Mouse (Mus musculus) kidney, embryonic 14.5 days (tissue): ENCODE results near the gene Htr6. TPM values are rescaled to one million over a fixed set of nuclear protein-coding genes. Genes with fewer than 3 reads are reported as not detected.
A peak's percentile ranks its signal among the peaks of the same experiment; 100 is the strongest.

Source experiments
- ATAC-seq: fragments of 200-750 bp; cut with Nextera tagmentation; 2 replicates; pipeline ENCODE4 v1.8.0; 2017; ENCODE audit warnings: moderate number of reproducible peaks, mild to moderate bottlenecking, moderate TSS enrichment, moderate library complexity; ENCODE audit not compliant: low FRiP score, low TSS enrichment
- H3K27ac ChIP-seq: fragments of 300-500 bp; sonication (generic); 2 replicates; pipeline ENCODE4 v1.5.1; 2014; ENCODE audit warnings: low read depth, mild to moderate bottlenecking, low read length, moderate library complexity, mixed read lengths
- H3K27me3 ChIP-seq: fragments of 300-500 bp; sonication (generic); 2 replicates; pipeline ENCODE4 v1.6.1; 2014; ENCODE audit warnings: mild to moderate bottlenecking, low read length; ENCODE audit not compliant: control insufficient read depth, insufficient read depth
- H3K36me3 ChIP-seq: fragments of 300-500 bp; sonication (generic); 2 replicates; pipeline ENCODE4 v1.6.1; 2014; ENCODE audit warnings: low read length, mixed read lengths; ENCODE audit not compliant: control insufficient read depth, insufficient read depth
- H3K4me1 ChIP-seq: fragments of 300-500 bp; sonication (generic); 2 replicates; pipeline ENCODE4 v1.6.1; 2014; ENCODE audit warnings: low read length, mixed read lengths; ENCODE audit not compliant: control insufficient read depth, insufficient read depth
- H3K4me2 ChIP-seq: fragments of 300-500 bp; sonication (generic); replicated peaks from 2 replicates; pipeline ENCODE4 v1.6.1; 2014; ENCODE audit warnings: low read depth, mild to moderate bottlenecking, low read length
- H3K4me3 ChIP-seq: fragments of 300-500 bp; sonication (generic); 2 replicates; pipeline ENCODE4 v1.5.1; 2014; ENCODE audit warnings: mild to moderate bottlenecking, low read length
- H3K9ac ChIP-seq: fragments of 300-500 bp; sonication (generic); 2 replicates; pipeline ENCODE4 v1.6.1; 2014; ENCODE audit warnings: low read depth, mild to moderate bottlenecking, low read length, moderate library complexity
- H3K9me3 ChIP-seq: fragments of 300-500 bp; sonication (generic); 2 replicates; pipeline ENCODE4 v1.6.1; 2016; ENCODE audit warnings: low read length; ENCODE audit not compliant: control insufficient read depth
- WGBS: fragments of 180-500 bp; shearing (Covaris S2); extraction: QIAGEN DNeasy Blood & Tissue Kit; methylation state at CpG from one replicate; pipeline ENCODE4 v1.1.7; 2014; 5-methylcytosine and 5-hydroxymethylcytosine counted together
- polyA plus RNA-seq: library from polyadenylated mRNA; unstranded; fragments of >200 nt; fragmentation: Nextera tagmentation; extraction: Ambion mirVana; gene quantifications from 2 replicates; pipeline ENCODE4 v1.2.1, GENCODE M21; 2014

Htr6 gene
- polyA plus RNA-seq: 0.10 and 0.12 TPM in 2 replicates

DNA sequence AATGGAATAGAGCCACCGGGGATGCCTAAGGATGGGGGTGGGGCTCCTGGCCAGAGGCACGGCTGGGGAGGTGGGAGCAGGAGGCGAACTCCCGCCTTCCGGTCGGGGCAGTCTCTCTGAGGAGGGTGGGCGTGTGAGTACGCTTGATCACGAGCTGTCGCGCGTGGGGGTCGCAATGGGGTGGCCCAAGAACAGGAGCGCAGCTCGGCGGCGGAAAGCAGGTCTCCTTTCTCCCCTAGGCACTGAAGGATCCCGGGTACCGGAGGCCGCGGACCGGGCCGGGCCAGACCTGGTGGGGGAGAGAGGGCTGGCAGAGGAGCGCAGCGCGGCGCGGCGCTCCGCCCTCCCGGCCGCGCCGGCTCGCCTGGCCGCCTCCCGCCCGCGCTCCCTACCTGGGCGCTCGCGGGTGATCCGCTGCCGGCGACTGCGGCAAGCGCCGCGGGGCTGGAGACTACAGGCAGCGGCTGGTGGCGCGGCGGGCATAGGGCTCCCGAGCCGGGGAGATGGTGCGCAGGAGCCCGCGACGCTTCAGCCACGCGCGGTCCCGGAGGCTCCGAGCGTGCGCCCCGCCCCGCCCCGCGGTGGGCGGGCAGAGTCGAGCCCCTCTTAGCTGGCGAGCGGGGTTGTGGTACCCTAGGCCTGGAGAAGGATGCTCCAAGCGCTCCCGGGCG lies at the start of gene Htr6:
Htr6 (minus strand) TSS at position 530 of the 671 bp plus-strand sequence.
- under 1% methylated on average over 69 of the region's 77 CpGs for WGBS
- peak; percentile 36; the same call in 1 of the 2 replicates for ATAC-seq
- peak within 1 kb of the TSS; percentile 59 for H3K9ac ChIP-seq

DNA sequence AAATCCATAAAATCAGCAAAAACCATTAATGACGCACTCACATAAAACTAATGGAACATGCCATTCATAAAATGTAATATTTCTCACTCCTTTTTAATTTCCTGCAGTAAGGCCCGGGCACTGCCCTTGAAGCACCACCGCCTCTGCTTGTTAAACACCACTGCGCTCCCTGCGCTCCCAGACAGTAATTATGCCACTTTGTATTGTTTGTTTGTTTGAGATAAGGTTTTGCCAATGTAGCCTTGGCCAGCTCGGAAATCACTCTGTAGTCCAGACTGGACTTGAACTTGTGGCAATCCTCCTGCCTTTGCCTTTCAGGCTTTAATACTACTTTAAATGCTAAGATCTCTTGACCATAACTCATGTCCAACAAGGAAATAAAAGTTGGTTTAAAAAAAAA lies 49.6 kb upstream of the Htr6 start:
- 86% methylated on average over 6 of the region's 6 CpGs for WGBS
- H3K4me3 ChIP-seq: no peak overlapping the region
- H3K9ac ChIP-seq: no peak overlapping the region
- no peak for ATAC-seq
- no peaks in the 10 kb centered on the region for H3K9me3 ChIP-seq
- H3K4me1 ChIP-seq: peaks cover 17% of the 10 kb centered on the region
- no peaks in the 10 kb centered on the region for H3K27me3 ChIP-seq
- H3K27ac ChIP-seq: no peak overlapping the region
- no peak overlapping the region for H3K4me2 ChIP-seq
- H3K36me3 ChIP-seq: no peaks in the 10 kb centered on the region

More for the DNA sequence above, at the start of gene Htr6:
- H3K4me2 ChIP-seq: peak within 1 kb of the TSS; percentile 99
- no peaks in the 10 kb centered on the region for H3K9me3 ChIP-seq
- peaks cover 52% of the 10 kb centered on the region for H3K27me3 ChIP-seq
- 0 out of 2 replicates have a peak, but pooled peaks cover 3% of the 10 kb centered on the region for H3K4me1 ChIP-seq
- H3K27ac ChIP-seq: no peak within 1 kb of the TSS
- H3K4me3 ChIP-seq: peak within 1 kb of the TSS; percentile 57
- no peaks in the 10 kb centered on the region for H3K36me3 ChIP-seq

DNA sequence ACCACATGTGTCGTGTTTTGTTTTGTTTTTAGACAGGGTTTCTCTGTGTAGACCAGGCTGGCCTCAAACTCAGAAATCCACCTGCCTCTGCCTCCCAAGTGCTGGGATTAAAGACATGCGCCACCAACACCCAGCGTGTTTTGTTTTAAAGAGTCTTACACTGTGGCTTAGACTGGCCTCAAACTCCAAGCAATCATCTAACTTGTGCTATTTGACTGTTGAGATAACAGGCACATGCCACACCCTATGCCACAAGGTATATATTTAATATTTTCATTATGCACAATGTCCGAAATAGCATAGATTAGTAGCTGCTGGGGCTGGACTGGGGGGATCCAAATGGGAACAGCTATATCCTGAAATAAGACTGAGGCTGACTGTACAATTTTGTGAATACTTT lies 47.2 kb upstream of the Htr6 start:
- no peak overlapping the region for H3K27ac ChIP-seq
- H3K4me3 ChIP-seq: no peak overlapping the region
- no peak overlapping the region for H3K4me2 ChIP-seq
- H3K9ac ChIP-seq: no peak overlapping the region
- H3K36me3 ChIP-seq: no peaks in the 10 kb centered on the region
- no peak for ATAC-seq
- no peaks in the 10 kb centered on the region for H3K9me3 ChIP-seq
- WGBS: 89% methylated on average over 4 of the region's 4 CpGs
- H3K4me1 ChIP-seq: peaks cover 9% of the 10 kb centered on the region
- no peaks in the 10 kb centered on the region for H3K27me3 ChIP-seq

GRCm38 (mm10) chr4:139120998-139121397 lies 45.6 kb upstream of the Htr6 start:
- Histone ChIP-seq H3K4me2 (no peak overlapping the region), H3K4me3 (no peak overlapping the region), H3K4me1 (peaks cover 9% of the 10 kb centered on the region), H3K36me3 (no peaks in the 10 kb centered on the region), H3K27ac (no peak overlapping the region), H3K9ac (no peak overlapping the region), H3K27me3 (no peaks in the 10 kb centered on the region), H3K9me3 (no peaks in the 10 kb centered on the region)
- WGBS: 71% methylated on average over 7 of the region's 7 CpGs
- no peak for ATAC-seq

GRCm38 (mm10) chr4:139120281-139120814 lies 45.0 kb upstream of the Htr6 start:
- Histone ChIP-seq H3K9ac (no peak overlapping the region), H3K4me3 (no peak overlapping the region), H3K36me3 (no peaks in the 10 kb centered on the region), H3K27me3 (no peaks in the 10 kb centered on the region), H3K27ac (no peak overlapping the region), H3K4me2 (no peak overlapping the region), H3K9me3 (no peaks in the 10 kb centered on the region), H3K4me1 (peaks cover 9% of the 10 kb centered on the region)
- no peak for ATAC-seq
- 46% methylated on average over 4 of the region's 4 CpGs for WGBS

- Histone ChIP-seq H3K27me3 (no peaks in the 10 kb centered on the region), H3K4me3 (no peak overlapping the region), H3K9ac (no peak overlapping the region), H3K4me2 (no peak overlapping the region), H3K9me3 (no peaks in the 10 kb centered on the region), H3K4me1 (peaks cover 18% of the 10 kb centered on the region), H3K36me3 (no peaks in the 10 kb centered on the region), H3K27ac (no peak overlapping the region)
- ATAC-seq: no peak; the same call in 1 of the 2 replicates
- 84% methylated on average over 3 of the region's 3 CpGs for WGBS
Measured at GRCm38 (mm10) chr4:139116356-139117063, 41.1 kb upstream of the Htr6 start.

DNA sequence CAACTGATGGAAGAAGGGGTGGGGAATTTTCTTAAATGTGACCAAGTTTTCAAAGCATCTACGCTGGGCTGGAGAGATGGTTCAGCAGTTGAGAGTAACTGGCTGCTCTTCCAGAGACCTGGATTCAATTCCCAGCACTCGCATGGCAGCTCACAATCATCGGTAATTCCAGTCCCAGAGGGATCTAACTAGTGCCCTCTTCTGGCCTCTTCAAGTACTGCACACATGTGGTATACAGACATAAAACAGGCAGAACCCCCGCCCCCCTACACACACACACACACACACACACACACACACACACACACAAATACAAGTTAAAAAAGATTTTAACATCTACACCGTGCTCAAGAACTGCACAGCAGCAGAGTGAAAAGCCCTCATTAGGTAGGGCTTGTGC lies 40.4 kb upstream of the Htr6 start:
- no peaks in the 10 kb centered on the region for H3K27me3 ChIP-seq
- H3K9ac ChIP-seq: no peak overlapping the region
- WGBS: 92% methylated on average over 5 of the region's 5 CpGs

GRCm38 (mm10) chr4:139112482-139112881 lies 37.1 kb upstream of the Htr6 start:
- no peak overlapping the region for H3K27ac ChIP-seq
- no peak overlapping the region for H3K4me3 ChIP-seq

More for the DNA sequence above, 40.4 kb upstream of the Htr6 start:
- H3K9me3 ChIP-seq: no peaks in the 10 kb centered on the region
- H3K36me3 ChIP-seq: no peaks in the 10 kb centered on the region
- peaks cover 25% of the 10 kb centered on the region for H3K4me1 ChIP-seq
- ATAC-seq: no peak
- no peak overlapping the region for H3K27ac ChIP-seq
- no peak overlapping the region for H3K4me3 ChIP-seq
- H3K4me2 ChIP-seq: no peak overlapping the region

GRCm38 (mm10) chr4:139111421-139111820 lies 36.1 kb upstream of the Htr6 start:
- H3K4me1 ChIP-seq: peaks cover 21% of the 10 kb centered on the region
- 6% methylated on average over 3 of the region's 3 CpGs for WGBS
- H3K9me3 ChIP-seq: no peaks in the 10 kb centered on the region
- no peak for ATAC-seq
- peak overlapping the region; percentile 77; the same call in 1 of the 2 replicates for H3K27ac ChIP-seq
- H3K4me3 ChIP-seq: no peak overlapping the region
- H3K4me2 ChIP-seq: no peak overlapping the region; the same call in 1 of the 2 replicates
- no peak overlapping the region for H3K9ac ChIP-seq
- no peaks in the 10 kb centered on the region for H3K27me3 ChIP-seq
- H3K36me3 ChIP-seq: no peaks in the 10 kb centered on the region

More at GRCm38 (mm10) chr4:139112482-139112881, 37.1 kb upstream of the Htr6 start:
- Histone ChIP-seq H3K9ac (no peak overlapping the region), H3K27me3 (no peaks in the 10 kb centered on the region), H3K4me2 (no peak overlapping the region), H3K36me3 (no peaks in the 10 kb centered on the region), H3K4me1 (peaks cover 21% of the 10 kb centered on the region), H3K9me3 (no peaks in the 10 kb centered on the region)
- no peak for ATAC-seq
- WGBS: 72% methylated on average over 3 of the region's 3 CpGs
